Mouse (Mus musculus): ENCODE results near the gene Tecpr2.

The Tecpr2 gene

DNA sequence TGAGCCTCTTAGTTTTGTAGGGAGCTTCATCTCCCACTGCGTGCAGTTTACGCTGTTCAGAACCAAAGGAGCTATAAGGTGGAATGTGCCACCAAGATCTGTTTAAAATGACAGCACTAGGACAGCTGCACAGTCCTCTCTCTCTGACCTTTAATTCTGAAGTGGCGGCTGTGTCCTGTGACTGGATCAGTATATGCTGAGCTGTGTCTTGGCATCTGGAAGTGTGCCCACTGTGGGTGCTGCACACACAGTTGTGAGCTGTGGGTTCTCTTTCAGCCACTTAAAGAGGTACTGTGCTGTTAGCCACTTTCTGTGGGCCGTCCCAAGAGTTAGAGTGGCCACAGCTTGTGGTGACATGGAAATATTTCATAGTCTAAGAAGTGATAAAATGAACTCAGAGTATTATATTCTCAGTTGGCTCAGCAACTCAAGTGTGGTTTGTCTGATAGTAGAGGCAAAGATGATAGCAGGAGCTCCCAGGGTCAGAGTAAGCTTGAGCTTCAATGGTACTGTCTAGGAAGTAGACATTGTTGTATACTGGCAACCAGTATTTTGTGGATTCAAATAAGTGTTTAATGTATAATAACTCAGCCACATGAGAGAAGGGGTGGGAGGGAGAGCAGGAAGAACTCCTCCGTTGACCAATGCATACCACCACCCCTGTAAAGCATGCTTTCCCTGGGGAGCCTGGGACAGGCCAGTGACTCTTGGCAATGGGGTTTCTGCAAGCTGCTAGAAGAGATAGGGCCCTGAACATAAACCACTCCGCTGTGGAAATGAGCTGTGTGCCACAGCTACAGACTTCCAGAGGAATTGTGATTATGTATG, 59.2 kb downstream of the Tecpr2 start:
- DNase-seq (ENCODE audit: low spot score in 2 of 2) = no peak

GRCm38 (mm10) chr12:110948910-110949201, 59.8 kb downstream of the Tecpr2 start:
- no peak for DNase-seq (ENCODE audit: low spot score in 2 of 2)

DNA sequence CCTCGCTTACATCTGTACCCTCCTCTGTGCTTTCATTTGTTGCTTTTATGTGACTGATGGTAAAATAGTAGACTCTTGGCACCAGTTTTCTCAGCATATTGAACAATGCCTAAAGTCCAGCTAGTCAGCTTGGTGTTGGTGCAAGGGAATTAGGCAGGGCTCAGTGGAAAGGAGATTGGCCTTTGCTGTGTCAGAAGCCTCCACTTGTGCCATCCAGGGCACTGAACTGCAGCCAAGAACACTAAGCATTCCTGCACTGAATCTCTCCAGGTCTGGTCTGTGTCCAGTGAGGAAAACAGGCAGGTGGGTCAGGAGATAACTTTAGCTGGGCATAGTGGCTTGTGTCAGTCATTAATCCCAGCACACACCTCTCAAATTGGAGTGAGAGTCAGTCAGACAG, 60.3 kb downstream of the Tecpr2 start:
- DNase-seq (ENCODE audit: low spot score in 2 of 2) = no peak

DNA sequence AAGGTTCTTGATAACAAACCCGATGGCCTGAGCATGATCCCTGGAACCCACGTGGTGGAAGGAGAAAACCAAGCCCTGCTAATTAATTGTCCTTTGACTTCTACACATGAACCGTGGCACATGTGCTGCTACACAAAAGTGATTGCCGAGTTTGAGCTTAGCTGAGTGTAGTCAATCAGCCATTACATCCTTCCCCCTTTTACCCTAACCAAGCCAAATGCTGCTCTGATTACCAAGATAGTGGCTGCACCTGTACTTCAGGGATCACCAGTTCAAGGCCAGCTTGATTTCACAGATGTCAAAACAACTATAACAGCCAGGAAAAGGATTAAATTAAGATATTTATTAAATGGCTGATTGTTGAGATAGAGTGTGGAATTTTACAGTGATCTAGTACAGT, 61.1 kb downstream of the Tecpr2 start:
- no peak for DNase-seq (ENCODE audit: low spot score in 2 of 2)

DNA sequence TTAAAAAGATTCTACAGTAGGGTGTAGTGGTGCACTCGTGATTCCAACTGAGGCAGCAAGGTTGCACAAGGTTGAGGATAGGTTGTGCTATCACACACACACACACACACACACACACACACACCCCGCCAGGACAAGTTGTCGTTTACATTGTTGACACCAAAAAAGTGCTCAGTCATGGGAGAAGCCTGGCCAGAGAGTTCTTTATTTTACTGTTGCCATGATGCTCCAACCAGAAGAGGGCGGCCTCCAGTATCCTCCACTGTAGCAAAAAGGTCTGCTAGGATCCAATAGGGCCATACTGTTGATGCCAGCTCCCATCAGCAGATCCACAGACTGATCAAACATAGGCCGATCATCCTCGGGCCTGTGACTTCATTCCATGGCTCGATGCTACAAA, 62.2 kb downstream of the Tecpr2 start:
- no peak for DNase-seq (ENCODE audit: low spot score in 2 of 2)

- no peak for DNase-seq (ENCODE audit: low spot score in 2 of 2)
These were observed 63.7 kb downstream of the Tecpr2 start for GRCm38 (mm10) chr12:110952628-110953385.

DNA sequence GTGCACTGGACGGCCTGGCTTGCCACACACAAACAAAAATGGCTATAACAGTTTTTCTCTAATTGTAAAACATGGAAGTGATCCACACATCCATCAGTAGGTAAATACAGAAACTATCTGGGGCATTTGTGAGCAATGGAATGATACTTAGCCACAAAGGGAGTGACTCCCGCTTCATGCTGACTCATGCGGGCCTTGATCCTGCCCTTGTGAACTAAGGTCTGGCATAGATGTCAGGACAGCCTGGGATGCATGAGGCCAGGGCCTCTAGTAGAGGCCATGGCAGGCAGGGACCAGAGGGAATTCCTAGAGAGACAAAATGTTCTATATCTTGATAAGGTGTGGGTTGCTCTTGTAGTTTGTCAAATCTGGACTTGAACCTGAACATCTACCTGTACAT, 64.4 kb downstream of the Tecpr2 start:
- DNase-seq (ENCODE audit: low spot score in 2 of 2) = no peak

DNA sequence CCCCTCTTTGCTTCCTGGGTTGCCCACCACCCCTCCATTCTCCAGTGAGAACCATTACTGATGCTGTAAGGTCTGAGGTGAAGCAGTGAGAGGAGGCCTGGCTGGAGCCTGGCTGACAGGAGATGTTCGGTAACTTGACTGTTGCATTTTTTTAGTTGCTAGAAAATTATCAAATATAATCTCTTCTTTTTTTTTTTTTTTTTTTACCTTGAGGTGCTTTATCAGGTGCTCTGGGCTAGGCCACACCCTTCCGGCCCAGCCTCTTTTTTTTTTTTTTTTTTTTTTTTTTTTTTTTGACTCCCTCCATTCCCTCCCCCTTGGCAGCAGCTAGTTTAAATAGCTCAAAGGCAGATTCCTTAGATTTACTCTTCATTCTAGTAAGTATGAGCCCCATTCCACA, 64.8 kb downstream of the Tecpr2 start:
- no peak for DNase-seq (ENCODE audit: low spot score in 2 of 2)

DNA sequence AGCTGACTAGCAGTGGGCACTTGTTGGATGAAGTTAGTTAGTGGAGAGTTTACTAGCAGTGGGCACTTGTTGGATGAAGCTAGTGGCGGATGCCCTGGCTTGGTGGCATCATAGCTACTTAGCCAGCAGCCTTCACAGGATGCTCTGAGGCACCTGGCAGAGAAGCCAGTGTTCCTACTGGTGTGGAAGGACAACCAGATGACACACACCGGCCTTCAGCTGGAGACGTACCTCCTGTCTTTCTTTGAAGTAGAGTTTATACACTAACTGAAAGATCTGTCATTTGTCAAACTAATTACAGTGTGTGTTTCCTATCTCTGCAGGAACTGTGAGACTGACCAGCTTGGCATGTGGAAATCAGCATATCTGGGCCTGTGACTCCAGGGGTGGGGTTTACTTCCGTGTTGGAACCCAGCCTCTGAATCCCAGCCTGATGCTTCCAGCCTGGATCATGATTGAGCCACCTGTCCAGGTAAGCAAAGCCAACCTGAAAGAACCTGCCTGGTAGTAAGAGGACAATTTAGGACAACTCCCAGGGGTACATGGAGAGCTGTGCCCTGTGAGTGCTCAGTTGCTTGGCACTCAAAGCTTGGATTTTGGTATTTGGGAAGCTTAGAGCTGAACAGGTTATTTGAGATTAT, 65.4 kb downstream of the Tecpr2 start:
- DNase-seq (ENCODE audit: low spot score in 2 of 2) = no peak

DNA sequence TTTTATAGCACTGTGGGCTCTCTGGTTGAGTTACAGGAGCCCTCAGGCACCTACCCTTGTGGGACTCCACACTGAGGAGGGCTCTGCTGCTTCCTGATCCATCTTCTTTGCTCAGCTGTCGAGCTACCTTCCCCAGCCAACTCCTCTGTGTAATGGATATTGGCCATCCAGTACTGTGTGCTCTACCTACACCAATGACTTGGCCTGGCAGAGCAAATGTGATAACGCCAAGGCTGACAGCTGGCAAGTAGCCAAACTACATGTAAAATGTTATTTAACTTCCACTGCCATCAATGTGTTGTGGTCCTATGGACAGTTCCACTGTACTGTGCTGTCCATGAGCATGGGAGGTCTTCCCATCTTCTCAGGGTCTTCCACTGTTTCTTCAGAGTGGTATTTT, 72.9 kb downstream of the Tecpr2 start:
- DNase-seq (ENCODE audit: low spot score in 2 of 2) = no peak

GRCm38 (mm10) chr12:110965500-110965899, 76.4 kb downstream of the Tecpr2 start:
- no peak for DNase-seq (ENCODE audit: low spot score in 2 of 2)

DNA sequence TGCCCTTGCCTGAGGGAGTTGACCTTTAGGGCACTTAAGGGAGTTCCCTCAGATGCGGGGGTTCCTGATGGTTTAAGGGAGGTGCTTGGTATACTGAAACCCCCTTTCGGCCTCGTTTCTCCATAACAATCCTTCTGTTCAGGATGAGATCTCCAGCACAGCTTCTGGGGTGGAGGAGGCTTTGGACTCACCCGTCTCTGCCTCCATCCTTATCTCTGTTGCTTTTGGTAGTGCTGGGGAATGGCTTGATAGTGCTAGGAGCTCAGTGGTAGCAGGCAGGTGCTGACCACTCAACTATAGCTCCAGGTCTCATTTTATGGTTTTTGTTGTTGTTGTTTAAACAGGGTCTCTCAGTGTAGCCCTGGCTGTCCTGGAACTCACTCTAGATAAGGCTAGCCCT, 77.0 kb downstream of the Tecpr2 start:
- no peak for DNase-seq (ENCODE audit: low spot score in 2 of 2)

DNA sequence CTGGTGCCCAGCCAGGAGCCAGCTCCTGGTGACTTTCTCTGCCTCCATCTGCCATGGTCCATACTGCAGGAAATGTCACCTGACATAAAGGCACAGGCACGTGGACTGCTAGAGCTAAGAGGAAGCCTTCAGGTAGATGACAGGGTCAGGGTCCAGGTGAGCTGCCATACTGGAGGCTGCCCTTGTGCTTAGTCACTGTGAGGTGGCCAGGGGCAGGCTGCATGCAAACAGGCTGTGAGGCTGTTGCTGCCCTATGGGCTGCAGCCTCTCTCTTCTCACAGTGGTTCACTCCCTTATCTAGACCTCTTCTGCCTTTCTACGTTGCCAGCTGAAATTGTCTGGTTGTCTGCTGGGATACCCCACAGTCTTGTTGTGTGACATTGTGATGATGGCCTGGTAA, 78.1 kb downstream of the Tecpr2 start:
- no peak for DNase-seq (ENCODE audit: low spot score in 2 of 2)

GRCm38 (mm10) chr12:110970408-110970807, 81.3 kb downstream of the Tecpr2 start:
- DNase-seq (ENCODE audit: low spot score in 2 of 2) = no peak

DNA sequence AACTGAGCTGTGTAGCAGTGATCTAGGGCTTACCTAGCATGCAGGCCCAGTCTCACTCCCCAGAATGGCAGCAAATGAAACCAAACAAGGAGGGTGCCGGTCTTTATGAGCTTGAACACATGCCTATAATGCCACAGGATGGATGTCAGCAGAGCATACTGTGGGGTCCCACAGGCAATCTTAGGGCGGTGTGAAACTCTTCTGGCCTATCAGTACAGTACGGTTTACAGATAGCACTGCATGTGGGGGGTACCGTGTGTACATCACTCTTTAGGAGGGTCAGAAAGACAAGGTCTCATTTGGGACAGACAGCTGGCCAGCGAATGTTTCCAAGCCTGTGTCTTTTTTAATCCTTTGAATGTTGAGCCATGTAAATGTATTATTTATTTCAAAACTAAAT, 82.9 kb downstream of the Tecpr2 start:
- no peak for DNase-seq (ENCODE audit: low spot score in 2 of 2)

GRCm38 (mm10) chr12:110973829-110974228, 84.8 kb downstream of the Tecpr2 start:
- DNase-seq (ENCODE audit: low spot score in 2 of 2) = no peak

DNA sequence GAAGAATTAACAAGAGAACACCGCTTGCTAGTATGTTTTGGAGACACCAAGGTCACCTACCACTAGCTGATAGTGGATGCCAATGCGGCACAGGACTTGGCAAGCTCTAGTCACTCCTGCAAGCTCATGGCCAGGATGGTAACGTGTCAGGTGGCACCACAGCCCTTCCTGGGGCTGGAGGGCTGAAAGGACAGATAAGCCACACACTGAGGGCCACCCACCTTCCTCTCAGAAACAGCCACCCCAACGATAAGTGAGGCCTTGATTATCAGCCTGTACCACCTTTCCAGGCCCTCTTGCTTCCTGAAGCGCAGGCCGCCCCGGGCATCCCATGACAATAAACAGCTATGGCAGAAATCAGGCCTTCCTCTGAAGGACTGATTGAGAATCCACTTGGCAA, 85.2 kb downstream of the Tecpr2 start:
- DNase-seq (ENCODE audit: low spot score in 2 of 2) = peak; percentile 57 to 59

DNA sequence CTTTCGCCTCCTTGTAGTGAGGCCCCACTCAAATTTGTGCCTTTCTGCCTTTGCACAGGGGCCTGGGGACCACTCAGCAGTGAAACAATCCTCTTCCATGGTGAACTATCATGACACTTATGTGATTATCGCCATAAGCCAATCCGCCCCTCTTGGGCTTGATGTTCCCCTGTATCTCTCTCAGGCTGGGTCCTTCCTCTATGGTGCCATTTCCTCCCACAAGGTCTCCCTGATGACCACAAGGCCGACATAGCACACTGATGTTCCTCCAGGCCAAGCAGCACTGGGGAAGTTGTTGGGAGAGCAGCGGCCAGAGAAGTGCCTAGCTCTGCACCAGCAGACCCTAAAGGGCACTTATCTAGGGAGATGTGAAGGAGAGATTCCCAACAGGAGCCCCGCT, 85.7 kb downstream of the Tecpr2 start:
- no peak for DNase-seq (ENCODE audit: low spot score in 2 of 2)

DNA sequence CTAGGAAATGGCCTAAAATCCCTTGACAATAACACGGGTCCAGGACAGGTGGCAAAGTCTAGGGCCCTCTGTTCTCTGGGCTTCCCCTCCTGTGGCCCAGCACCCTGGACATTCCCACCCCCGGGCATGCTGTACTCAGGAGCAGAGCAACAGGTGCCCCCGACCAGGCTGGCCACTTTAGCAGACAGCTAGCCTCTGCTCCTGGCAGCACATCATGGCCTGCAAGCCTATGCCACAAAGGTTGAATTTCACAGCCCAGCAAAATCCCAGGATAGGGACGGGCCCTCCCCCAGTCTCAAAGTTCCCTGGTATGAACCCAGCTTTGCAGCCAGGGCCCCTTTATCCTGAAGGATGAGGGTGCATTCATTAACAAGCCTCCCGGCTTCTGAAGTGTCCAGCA, 86.3 kb downstream of the Tecpr2 start:
- DNase-seq (ENCODE audit: low spot score in 2 of 2) = no peak

GRCm38 (mm10) chr12:110975838-110976468, 86.9 kb downstream of the Tecpr2 start:
- DNase-seq (ENCODE audit: low spot score in 2 of 2) = no peak

DNA sequence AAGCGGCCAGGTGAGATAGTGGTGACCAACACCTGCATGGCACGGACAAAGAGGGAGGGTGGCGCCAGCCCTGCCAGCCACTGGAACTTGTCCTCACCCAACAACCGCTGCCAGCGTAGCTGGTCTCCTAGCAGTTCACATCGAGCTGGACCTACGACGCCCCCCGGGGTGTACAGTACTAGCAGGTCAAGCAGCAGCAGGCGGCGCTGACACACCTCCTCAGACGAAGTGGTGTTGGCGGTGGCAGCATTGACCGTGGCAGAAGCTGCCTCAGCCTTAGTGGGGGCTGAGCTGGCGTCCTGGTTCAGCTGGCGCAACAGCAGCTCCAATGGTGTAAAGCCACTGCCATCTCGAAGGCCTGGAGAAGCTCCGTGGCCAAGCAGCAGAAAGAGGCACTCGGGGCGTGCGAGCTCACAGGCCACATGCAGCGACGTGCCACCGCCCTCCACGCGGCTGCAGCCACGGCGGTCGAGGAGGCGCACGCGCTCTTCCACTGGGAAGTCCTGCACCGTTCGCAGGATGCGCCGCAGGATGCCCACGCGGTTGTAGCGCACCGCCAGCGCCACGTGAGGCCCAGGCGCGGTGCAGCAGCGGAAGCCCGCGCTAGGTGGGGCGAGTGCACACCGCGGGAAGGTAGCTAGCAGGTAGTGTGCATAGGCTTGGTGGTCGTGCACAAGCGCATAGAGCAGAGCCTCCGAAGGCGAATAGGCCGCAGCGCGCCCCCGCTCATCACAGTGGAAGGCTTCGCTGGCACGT, 87.7 kb downstream of the Tecpr2 start:
- no peak for DNase-seq (ENCODE audit: low spot score in 2 of 2)

DNA sequence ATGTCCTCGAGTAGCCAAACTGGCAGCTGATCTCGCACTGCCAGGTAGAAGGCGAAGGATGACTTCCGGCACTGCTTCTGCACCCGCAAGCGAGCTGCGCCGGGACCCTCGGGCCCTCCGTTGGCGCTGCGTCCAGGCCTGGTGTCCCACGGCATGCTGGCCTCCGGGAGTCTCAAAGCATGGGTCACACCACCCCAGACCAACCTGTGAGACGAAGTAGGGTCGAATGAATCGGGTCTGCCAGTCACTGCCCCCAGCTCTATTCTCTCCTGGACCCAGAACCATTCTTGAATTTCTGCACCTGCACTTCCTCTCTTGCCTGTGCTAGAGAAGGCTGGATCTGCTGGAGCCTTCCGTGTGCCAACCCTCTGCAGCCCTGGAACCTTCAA, 88.3 kb downstream of the Tecpr2 start:
- DNase-seq (ENCODE audit: low spot score in 2 of 2) = no peak
